Mouse (Mus musculus): ENCODE results near the gene Mms19. TPM values are rescaled to one million over a fixed set of nuclear protein-coding genes. Genes with fewer than 3 reads are reported as not detected.
"Not testable (repeated sequence)": the region's sequence is repeated elsewhere in the genome, so short reads cannot be mapped to it uniquely, and the experiment has no call there.

Mms19 gene
- polyA plus RNA-seq, 1 experiment from 2014 or later = 31.2 TPM

DNA sequence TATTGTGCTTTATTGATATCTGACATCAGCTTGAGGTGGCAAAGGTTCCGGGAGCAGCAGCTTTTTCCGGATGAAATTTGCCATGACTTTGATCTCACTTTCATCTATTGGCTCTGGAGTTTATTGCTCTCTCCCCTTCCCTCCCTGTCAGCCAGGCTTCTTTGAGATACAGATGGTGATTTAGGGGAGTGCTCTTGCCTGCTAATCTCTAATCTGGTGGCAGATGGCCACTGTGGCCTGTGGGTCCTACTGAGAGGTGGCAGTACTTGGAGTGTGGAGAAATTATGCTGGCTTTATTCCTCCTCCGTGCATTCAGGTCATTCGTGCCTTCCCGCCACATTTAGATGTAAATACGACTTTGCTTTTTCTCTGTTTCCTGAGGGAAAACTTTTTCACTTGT lies 46.8 kb downstream of the Mms19 start:
- no peak for DNase-seq (ENCODE audit: low spot score)

DNA sequence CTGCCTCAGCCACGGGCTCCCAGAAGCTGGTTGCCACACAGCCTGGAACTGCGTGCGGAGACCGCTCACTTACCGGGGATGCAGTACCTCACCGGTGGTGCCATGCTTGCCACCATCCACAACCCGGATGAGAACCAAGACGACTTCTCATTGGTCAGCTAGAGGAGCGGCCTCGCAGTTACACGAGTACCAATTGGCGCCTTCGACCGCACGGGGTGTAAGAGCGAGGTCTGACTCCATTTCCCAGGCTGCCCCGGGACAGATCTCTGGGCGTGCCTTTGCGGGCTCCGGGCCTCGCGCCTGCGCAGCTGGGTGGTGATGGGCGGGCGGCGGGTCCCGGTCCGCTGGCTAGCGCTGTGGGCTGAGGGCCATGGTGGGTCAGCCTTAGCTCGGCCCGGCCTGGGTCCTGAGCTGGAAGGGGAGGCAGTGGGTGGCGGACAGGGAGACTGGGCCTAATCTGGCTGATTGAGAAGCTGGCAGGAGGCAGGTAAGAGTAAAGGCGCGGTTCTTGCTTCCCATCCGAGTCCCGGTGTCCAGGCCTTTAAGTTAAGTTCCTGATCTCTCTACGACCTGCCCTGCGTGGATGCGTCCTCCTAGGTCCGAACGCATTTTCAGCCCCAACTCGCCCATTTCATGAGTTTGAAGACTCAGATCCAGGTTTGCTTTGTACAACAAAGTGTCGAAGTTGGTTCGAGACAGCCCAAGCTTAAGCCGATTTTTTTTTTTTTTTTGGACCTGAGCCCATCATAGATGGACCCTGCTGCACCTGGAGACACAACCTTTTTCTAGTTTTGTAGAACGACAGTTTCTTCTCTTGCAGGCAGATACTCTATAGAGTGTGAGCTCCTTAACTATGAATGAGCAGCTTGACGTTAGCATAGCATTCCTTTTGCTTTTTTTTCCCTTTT lies 47.5 kb downstream of the Mms19 start, which contains the start of the genes Exosc1 and Zdhhc16:
Gene Exosc1 (minus strand): TSS at position 245 of the 908 bp plus-strand sequence.
Gene Zdhhc16 (plus strand): TSS at position 302 of the 908 bp plus-strand sequence.
- peak; percentile 98 for DNase-seq (ENCODE audit: low spot score)

DNA sequence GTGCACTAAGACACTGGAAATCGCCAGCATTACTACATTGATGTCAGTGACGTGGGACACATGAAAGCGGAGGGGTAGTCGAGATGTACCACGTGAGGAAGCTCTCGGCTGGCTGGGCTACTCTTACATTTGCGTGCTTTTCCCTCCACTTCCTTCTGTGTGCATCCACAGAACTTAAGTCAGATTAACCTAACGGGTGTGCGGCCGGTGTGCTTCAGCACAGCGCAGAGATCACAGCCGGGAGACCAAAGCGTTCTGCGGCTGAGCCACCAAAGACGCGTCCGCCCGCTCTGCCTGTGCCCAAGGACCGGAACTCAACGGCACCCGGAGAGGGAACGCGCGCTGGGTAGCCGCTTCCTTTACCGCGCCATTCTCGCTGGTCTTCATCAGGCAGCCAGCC lies 48.3 kb downstream of the Mms19 start:
- peak; percentile 63 for DNase-seq (ENCODE audit: low spot score)

DNA sequence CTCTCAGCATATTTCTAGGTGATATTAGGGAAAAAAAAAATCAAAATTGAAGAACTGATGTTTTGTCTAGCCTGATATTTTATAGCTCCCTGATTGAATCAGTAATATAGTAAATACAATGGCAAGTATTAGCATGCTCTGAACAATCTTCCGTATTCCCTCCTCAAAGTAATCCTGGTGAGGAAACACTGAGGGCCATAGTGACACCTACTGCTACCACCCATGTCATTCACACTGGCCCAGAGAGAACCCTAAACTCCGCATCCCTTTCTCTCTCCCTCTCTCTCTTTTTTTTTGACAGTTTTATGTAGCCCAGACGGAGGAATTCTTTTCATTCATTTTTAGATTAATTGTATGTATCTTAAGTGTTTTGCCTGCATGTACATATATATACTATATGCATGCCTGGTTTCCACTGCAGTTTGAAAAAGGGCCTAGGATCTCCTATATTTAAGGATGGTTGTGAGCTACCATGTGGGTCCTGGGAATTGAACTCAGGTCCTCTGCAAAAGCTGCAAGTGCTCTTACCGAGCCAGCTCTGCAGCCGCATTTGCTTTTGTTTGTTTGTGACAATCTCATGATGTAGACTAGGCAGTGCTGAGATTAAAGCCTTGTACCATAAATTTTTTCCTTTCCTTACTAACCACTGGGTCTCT lies 60.4 kb downstream of the Mms19 start:
- no peak for DNase-seq (ENCODE audit: low spot score)

DNA sequence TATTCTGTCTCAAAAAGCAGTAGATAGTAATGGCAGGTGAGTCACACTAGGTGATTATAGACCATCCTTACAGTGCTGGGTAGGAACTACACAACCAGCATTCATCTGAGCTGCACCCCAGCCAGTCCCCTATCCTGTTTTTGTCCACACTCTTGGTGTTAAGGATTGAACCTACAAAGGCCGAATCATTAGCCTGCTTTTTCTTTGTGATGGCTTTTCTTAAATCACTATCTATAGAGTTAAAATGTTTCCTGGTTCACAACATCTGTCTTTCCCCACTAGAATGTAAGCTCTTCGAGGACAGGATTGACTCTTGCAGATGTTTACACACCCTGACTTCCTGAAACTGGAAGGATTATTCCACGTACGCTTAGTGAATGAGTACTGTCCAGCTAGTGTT lies 61.5 kb downstream of the Mms19 start:
- no peak for DNase-seq (ENCODE audit: low spot score)

DNA sequence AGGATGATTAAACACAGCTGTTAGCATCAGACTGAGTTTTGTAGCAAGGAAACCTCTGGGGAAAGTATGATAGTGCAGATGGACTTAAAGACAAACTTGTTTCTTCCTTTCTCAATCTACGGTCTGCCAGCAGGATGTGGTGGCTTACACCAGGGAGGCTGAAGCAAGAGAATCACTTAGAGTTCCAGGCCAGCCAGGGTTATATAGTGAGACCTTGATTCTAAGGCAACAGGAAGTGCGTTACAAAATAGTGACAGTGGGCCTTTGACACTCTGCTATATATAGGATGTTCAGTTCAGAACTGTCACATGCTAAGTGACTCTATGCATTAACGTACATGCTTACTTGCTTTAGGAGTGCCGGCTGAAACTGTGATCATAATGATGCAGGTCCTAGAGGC lies 64.1 kb downstream of the Mms19 start:
- no peak for DNase-seq (ENCODE audit: low spot score)

DNA sequence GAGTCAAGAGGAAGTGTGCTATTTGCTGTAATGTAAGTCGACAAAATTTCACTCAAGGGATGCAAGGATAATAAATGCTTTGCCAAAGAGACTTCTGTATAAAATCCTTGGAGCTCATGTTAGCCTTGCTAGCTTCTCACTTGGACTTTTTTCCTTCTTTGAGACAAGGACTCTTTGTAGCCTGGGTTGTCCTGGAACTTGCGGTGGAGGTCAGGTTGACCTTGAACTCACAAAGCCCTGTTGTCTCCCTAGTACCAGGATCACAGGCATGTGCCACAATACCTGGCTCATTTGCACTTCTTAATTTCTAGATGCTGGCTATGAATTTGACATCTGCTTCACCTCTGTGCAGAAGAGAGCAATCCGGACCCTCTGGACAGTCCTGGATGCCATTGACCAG lies 65.7 kb downstream of the Mms19 start:
- DNase-seq (ENCODE audit: low spot score) = no peak

DNA sequence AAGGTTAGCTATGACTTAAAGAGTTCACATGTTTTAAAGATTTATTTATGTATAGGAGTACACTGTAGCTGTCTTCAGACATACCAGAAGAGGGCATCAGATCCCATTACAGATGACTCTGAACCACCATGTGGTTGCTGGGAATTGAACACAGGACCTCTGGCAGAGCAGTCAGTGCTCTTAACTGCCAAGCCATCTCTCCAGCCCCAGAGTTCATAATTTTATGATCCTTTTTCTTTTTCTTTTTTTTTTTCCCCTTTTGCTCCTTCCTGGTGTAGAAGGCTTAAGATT lies 66.4 kb downstream of the Mms19 start:
- DNase-seq (ENCODE audit: low spot score) = not testable (repeated sequence)

DNA sequence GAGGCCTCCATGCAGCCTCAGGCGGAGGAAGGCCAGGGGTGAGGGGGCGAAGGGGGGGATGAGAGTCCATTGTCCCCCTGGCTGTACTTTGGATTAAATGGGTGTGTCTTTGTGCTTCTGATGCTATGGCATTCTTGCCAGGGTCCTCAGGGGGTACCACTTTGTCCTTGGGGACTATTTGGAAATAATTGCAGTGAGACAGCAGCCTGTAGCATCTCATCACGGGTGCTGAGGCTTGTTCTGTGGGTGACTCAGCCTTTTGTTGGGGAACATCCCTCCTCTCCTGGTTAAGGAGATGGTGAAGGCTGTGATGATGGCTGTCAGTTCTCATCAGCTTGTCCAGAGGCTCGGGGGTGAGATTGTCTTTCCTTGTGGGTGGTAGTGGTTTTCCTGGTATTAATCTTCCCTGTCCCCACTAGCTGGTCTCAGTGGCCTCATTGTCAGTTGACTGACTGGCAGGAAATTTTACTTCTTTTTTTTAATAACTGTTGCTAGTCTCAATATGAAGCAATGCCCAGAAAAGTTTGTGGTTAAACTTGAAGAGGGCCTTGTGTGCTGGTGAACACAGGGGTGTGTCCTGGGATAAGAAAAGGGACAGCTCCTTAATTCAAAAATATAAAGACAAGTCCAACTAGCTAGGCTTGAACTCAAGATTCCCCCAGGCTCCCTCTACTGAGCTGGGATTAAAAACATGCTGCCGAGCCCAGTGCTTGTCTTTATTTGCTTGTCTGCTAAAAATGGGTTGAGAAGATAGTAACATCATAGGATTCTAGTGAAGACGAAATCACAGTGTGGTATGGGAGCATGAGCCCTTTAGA lies 67.0 kb downstream of the Mms19 start:
- DNase-seq (ENCODE audit: low spot score) = no peak

DNA sequence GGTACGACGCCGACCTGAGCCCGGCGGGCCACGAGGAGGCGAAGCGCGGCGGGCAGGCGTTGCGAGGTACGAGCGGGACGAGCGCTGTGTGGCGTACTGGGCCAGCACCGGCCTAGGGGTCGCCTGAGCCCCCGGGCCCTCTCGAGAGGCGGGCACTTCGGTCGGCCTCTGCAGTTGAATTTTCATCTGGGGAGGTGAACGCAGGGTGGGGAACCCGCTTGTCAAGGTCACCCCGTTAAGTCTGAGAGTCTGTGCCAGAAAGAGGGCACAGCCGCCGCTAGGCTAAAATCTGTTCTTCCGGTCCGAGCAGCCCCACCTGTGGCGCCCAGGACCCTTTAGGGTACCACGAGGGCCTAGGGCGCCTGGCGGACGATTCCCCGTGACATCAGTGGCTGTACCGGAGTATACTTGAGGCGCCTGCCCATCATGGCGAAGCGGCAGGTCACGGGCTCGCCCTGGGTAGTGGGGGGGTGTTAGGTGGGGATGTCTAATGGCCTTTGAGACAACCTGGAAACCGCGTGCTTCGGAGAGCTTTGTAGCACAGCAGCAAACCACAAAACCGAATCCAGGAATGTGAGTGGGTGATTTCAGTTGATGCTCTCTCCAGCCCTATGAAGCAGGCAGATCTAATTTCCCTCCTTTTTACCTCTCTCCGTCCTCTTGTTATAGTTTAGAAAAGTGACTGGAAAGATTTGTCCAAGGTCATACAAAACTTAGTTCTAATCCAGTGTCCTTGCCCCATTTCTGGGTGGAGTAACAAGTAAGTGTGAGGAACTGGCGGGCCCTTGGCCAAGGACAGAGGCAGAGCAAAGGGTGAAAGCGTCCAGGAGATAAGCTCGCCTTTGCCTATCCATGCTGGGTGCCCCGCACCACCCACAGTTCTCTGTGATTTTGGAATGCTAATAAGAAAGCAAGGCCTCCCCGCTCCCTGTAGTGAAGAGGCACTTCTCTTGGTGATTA lies 68.6 kb downstream of the Mms19 start:
- peak; percentile 21 for DNase-seq (ENCODE audit: low spot score)

DNA sequence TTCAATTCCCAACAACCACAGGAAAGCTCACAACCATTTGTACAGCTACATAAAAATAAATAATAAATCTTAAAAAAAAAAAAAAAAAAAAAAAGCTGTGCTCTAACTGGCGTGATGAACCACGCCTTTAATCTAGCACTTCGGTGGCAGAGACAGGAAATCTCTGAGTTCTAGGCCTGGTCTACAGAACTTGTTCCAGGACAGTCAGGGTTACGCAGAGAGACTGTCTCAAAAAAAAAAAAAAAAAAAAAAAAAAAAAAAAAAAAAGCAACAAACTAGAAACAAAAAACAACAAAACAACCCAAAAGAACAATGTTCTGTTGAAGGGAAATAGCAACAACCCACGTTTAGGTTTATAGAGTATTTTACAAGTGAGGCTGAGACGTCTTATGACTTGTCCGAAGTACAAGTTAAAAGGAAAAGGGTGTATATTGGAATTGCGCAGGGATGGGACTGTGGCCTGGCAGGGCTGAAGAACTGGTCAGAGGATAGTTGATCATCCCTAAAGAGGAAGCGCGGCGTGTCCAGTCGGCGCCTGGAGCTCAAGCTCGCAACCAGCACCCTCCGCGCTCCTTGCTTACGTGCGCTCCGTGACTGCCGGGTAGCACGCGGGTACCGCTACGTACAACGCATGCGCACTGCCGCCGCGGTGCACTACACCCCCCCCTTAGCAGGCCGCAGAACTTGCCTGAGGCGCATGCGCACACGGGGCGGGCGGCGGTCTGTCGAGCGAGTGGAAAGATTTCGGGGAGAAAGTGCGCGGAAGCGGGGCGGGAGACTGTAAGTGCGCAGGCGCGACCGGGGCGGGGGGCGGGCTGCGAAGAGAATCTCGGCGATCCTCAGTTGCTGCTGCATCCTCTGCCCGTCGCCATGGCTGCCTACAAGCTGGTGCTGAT lies 69.5 kb downstream of the Mms19 start, which contains the start of gene Pgam1:
Gene Pgam1 (plus strand): TSS at position 746 of the 896 bp plus-strand sequence.
- peak; percentile 100 for DNase-seq (ENCODE audit: low spot score)

DNA sequence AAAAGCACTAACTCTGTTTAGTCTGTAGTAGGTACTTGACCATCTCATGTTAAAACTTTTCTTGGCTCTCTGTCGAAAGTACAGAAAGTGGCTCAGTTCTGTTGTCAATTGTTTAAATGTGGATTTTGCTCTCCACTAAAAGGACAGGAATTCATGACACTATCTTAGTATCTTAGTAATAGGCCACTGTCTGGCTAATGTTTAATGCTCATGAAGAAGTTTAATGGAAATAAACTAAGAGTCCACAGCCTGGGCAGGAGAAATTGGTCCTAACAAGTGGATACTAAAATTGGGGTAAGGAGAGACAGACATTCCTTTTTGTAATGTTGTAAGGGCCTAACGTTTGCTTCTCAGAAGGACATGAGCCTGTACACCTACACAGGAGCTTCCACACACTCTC lies 70.6 kb downstream of the Mms19 start:
- no peak for DNase-seq (ENCODE audit: low spot score)

DNA sequence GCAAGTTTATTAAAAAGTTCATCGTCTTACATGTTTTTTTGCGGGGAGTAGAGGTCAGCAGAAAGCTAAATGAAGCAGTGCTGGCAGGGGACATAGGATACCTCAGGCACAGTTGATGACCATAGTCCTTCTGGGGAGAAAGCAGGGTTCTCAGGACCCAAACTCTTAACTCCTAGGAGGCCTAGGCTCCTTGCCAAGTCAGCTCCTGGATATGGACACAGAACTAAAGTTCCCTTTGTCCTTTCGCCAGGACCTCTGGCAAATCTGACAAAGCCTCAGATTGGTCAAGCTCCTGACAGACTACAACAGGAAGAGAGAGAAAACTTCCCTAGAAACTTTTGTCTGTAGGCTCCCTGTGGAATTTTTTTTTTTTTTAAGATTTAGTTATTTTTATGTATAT lies 72.2 kb downstream of the Mms19 start:
- DNase-seq (ENCODE audit: low spot score) = no peak

DNA sequence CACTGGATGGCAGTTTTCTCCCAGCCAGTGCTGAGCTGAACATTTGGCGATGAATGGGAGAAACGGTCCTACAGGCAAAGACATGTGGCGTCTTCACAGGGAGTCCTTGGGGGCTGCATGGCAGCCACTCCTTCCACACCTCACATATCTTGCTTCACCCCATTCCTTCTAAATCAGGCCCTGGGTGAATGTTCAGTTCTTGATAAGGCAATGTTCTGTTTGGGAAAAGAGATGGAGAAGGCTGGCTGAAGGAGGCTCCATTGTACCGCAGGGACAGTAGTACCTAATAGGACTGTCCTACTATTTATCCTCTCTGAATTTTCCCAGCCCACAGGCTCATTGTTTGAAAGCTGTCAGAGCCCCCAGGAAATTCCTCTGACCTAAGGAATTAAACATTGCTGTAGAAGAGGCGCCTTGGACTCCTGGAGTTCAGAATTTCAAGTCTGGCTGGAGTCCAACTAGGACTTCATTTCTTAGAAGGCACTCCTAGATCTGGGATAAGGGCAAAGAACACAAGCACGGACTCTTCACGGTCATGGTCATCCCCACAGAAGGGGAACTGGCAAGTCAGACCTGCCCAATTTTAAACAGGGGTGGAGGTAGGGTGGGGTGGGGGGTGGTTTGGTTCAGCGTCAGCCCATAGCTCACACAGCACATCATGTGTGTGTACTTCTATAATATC lies 73.7 kb downstream of the Mms19 start:
- DNase-seq (ENCODE audit: low spot score) = no peak

DNA sequence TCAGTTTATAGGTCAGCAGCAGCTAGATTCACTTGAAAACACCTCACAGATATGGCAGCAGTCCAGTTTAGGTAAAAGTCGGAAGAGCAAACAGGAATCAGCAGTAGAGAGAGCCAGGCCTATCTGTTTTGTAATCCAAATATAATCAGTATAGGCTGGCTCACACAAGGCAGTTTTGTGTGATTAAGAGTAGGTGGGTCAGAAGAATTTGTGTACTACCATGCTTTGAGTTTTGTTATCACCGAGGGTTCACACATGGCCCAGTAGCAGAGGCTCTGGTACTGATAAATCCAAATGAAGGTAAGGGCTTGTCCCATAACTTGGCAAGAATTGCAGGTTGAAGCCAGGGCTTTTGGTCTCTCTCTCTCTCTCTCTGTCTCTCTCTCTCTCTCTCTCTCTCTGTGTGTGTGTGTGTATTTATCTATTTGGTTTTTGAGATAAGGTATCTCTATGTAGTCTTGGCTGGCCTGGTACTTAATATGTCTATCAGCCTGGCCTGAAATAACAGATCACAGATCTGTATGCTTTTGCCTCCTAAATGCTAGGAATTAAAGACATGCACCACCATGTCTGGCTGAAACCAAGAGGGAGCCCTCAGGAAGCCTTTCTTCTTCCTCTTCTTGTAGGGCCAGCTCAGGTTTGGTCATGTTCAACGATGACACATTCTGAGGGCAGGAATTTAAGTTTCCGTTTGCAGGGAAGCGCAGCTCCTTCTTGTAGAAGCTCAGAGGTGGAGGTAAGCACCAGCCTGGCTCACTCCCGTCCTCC lies 74.5 kb downstream of the Mms19 start:
- DNase-seq (ENCODE audit: low spot score) = no peak

DNA sequence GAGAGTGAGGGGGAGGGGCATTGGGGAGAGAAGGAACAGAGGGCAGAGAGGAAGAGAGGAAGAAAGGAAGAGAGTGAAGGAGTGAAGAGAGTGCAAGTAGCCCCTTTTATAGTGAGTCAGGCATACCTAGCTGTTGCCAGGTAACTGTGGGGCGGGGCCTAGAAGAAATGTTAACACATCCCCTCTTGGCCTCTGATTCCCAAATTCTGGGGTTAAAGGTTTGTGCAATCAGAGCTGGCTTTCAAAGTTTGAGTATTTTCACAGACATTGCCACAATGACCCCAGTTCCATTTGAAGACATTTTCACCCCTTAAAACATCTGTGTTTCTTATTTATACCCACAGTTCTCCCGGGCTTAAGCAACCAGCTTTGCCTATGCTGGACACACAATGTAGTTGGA lies 75.7 kb downstream of the Mms19 start:
- DNase-seq (ENCODE audit: low spot score) = no peak

DNA sequence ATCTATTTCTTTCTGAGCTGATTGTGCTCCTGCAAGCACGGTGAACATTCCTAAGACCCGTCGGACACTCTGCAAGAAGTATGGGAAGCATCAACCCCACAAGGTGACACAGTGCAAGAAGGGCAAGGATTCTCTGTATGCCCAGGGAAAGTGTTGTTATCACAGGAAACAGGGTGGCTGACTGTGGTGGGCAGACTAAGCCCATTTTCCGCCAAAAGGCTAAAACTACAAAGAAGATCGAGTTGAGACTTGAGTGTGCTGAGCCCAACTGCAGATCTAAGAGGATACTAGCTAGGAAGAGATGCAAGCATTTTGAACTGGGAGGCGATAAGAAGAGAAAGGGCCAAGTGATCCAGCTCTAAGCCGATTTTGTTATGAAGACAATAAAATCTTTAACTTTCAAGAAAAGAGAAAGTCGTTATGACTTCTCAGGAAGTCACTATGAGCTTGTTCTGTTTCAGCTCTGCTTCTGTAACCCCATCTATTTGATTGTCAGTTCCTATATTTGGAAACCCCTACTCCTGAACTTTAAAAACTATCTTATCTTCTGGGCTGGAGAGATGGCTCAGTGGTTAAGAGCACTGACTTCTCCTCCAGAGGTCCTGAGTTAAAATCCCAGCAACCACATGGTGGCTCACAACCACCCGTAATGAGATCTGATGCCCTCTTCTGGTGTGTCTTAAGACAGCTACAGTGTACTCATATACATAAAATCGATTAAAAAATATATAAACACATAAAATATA lies 77.9 kb downstream of the Mms19 start:
- DNase-seq (ENCODE audit: low spot score) = peak; percentile 22

DNA sequence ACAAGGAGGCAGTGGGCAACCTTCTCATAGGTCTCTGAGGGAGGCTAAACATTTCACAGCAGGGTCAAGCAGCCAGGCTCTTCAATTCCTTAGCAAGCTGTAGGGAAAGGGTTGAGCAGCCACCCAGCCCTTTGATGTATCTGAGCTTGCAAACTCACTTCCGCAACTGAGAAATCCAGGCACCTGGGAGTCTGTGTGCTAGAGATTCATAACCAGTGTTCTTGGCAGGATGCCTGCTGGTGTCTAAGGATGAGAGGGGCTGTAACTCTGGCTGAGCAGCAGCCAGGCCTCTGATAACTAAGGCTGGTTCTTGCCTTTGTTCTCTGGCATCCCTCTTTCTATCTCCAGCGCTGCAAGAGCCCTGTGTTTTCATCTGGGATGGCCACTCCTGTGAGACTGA lies 79.3 kb downstream of the Mms19 start:
- peak; percentile 65 for DNase-seq (ENCODE audit: low spot score)

Data from thymus, postnatal 0 days (tissue).